Mouse (Mus musculus): ENCODE measurements at regions not wholly inside any gene's neighbourhood (a gene's known extent, or its start where the extent isn't known, plus 50 kb on each side); places are given as distances from the start of the nearest gene placed in this dataset.
A peak's percentile ranks its signal among the peaks of the same experiment; 100 is the strongest.

DNA sequence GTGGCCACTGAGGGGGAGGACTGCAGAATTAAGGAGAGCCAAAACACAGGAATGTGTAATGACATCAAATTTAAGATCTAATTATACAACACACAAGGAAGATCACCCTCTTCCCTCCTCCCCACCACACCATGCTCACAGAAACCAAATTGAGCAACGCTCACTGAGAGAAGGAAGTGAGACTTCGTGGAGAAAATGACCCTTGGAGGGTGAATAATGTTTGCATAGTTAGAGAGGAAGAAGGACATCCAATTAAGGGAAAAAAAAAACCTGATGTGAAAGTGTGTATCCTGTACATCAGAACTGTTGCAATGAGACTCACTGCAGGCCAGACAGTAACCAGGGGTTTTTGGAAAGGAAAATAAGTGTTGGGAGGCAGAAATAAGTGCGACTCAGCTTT is 144.8 kb upstream of the Zeb2 start:
- DNase-seq (ENCODE audit: low read depth in 1 of 2, low spot score in 2 of 2), result peak; percentile 54 to 71

DNA sequence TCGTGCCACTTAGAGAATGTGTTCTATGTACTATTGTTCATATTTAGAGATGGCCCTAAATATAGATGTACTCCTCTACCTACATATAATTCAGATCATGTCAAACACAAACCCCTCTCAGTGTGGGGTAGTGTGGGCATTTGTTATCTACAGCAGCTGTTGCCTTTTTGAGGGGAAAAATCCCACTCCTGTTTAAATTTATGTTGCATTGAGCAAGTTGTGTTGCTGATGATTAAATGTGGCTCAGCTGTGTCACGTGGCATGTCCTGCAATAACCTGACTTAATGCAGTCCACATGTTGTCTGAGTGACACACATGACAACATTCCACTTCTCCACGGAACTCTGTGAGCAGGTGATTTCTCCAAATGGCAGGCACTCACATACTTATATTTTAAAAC is 141.7 kb upstream of the Zeb2 start:
- no peak for DNase-seq (ENCODE audit: low read depth in 1 of 2, low spot score in 2 of 2)

DNA sequence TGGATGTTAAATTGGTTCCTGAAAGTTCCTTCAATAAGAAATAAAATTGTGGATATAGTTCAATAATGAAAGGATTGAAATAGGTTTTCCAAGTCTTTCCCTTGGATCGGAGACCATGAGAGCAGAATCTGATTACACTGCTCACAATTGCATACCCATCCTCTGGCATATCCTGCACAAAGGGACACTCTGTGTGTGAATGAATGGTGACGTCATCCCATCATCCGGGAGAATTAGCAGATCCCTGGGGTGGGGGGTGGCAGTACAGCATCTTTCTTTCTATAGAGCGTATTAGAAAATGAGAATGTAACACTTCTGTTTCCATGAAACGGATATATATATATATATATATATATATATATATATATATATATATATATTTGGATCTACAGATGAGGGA is 139.2 kb upstream of the Zeb2 start:
- no peak for DNase-seq (ENCODE audit: low read depth in 1 of 2, low spot score in 2 of 2)

DNA sequence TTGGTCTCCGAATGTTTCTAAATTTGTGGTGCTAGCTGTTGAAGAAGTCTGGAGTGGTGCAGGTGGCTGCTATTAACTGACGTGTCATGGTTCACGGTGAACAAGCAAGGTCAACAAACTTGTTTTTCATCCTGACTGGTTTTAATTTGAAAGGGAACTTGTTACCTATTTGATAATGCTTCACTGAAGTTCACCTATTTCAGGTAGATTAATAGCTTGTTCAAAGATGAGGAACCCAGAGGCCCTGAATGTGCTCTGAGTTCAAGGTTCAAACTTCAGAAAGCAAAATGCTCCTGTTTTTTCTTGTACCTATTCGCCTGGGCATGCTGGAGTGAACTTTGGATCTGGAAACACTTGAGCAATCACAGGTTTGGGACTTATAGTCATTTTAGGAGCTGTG is 136.7 kb upstream of the Zeb2 start:
- no peak for DNase-seq (ENCODE audit: low read depth in 1 of 2, low spot score in 2 of 2)

DNA sequence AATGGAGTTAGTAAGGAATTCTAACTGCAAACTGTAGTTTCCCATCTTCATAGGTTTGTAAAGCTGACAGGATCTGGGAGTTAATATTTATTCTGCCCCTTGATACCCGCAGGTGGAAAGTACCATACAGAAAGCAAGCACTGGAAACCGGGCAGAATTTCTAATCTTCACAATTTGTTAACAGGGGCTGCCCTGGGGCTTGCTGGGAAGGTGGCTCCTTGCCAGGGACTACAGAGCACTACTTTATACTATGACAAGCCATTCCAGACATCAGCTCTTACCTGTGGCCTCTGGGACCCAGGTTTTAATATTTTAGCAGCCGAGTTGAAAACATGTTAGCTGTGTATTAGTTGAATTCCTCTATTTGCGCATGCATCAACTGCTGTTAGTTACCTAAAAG is 135.1 kb upstream of the Zeb2 start:
- DNase-seq (ENCODE audit: low read depth in 1 of 2, low spot score in 2 of 2), result no peak

DNA sequence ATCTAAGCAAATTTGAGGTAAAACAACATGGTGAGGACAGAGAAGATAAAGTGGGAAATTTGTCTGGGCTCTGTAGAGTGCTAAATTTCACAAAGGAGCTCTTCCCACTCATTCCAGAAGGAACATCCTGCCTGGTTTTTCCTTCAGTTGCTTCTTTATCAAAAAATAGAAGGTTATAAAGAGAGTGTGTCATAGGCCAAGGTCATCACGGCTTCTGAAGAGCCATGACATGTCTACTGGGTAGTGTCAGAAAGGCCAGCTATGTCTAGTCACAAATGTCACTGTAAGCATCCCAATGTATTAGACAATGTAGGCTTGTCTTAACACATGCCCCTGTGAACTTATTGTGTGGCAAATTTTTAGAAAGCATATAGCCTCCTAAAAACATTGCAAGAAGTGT is 132.5 kb upstream of the Zeb2 start:
- DNase-seq (ENCODE audit: low read depth in 1 of 2, low spot score in 2 of 2), result no peak

DNA sequence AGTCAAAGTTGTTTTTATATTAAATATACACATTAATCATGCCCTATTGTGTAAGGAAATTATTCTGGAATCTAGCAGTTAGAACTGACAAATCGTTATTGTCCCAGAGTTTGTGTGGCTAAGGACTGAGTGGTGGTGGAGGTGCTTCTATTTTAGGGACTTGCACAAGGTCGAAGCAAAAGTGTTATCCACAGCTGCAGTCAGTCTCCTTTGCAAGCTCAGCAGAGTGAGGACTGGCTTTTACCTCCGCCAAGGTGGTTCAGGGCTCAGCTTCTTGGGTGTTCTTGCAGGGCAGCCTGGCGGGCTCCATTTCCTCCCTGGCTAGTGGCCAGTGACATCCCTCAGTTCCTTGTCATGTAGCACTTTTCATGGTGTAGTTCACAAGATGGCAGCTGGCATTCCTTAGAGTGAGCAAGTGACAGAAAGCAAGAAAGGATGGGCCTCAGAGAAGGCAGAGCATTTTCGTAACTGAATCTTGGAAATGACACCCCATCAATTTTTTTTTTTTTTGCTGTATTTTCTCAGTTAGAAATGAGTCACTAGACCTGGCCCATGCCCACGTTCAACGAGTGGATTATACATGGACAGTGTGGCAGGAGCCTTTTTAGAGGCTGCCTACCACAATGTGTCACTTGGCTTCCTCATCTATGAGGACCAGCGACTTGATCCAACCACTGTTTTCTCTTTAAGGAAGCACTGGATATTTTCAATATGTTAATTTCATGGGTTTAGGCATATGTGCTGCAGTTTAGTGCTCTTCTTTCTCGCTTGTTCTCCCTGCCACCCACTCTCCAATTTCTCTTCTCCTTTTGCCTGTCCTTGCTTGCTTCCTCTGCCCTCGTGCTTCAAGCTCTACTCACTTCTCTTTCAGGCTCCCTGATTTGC is 129.1 kb upstream of the Zeb2 start:
- peak in 1 of 2 experiments; percentile 43 for DNase-seq (ENCODE audit: low read depth in 1 of 2, low spot score in 2 of 2)

DNA sequence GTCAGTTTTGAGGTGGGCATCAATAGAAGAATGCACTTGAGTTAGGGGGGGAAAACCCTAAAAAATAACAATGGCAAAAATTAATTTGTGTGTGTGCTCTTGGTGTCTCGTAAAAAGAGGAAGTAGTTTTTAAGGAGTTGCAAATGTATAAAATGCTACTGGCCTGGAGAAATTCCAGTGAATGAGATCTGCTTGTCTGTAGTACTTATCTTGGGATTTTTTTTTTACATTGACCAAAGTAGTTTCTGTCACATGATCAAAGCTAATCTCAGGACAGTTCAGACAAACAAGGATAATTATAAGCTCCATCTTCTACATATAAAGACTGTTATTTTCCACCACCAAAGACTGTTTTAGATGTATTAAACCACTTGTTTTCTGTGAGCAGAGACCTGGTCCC is 128.3 kb upstream of the Zeb2 start:
- no peak for DNase-seq (ENCODE audit: low read depth in 1 of 2, low spot score in 2 of 2)

DNA sequence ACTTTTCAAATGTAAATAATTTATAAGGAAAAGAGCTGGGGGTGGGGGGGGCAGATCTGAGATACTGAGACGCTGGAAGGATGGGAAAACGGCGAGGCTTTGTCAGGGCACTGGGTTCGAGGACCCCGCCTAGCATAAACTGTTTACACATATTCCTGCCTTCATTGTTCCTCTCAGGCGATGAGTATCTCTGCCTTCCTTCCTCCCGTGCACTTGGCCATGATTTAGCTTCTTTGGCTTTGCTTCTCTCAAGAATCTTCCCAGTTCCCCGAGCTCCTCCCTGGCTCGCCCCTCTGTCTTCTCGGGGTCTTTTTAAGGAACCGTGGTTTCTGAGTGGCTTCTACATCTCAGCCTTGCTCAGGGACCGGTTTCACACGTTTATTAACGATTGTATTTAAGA is 127.3 kb upstream of the Zeb2 start:
- DNase-seq (ENCODE audit: low read depth in 1 of 2, low spot score in 2 of 2), result no peak

DNA sequence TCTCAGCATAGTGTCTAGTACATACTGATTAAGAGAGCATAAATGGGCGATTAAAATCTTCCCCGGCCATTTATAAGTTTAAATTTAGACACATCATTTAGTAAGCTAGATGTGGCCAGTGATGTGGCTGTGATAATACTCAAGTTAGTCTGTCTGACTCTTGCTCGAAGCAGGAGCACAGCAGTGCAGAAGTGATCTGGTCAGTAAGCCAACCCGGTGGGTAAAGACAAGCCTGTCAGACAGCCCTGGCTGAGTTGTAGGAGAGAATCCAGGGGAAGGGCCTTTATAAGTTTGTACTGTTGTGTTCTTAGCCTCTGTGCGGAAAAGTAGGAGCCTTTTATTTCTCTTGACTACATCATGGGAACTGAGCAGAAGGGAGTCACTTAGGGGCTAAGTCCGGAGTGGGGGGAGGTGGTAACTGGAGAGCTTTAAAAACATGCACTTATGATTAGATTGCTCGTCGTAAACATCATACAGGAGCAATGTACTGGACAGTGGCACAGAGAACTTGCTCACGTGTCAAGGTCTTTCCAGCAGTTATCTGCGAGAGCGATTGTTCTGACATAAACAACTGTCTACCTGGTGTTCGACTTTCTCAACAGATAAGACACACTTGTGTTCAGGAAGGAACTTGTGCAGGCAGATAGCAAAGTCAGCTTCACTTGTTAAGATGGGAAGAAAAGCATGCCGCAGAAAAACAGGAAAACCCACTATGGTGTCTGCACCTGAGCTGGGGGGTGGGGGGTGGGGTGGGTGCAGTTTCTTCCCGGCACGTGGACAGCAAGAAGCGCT is 122.5 kb upstream of the Zeb2 start:
- no peak for DNase-seq (ENCODE audit: low read depth in 1 of 2, low spot score in 2 of 2)

DNA sequence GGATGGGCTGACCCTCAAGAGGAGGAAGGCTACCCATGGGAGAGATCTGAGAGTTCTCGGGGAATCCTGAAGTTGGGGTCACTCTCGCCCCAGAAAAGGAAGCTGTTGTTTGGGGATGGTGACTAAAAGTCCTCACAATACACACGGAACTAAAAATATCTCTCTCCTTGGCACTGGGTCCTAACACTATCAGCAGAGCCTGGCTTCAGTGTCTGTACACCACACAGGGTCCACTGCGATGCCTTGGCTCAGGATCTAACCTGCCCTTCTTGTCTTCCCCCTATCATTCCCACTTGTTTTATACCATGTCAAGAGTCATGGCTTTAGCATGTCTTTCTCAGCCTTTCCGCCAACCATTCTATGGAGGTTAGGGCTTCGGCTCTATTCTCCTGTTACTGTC is 121.8 kb upstream of the Zeb2 start:
- no peak for DNase-seq (ENCODE audit: low read depth in 1 of 2, low spot score in 2 of 2)

DNA sequence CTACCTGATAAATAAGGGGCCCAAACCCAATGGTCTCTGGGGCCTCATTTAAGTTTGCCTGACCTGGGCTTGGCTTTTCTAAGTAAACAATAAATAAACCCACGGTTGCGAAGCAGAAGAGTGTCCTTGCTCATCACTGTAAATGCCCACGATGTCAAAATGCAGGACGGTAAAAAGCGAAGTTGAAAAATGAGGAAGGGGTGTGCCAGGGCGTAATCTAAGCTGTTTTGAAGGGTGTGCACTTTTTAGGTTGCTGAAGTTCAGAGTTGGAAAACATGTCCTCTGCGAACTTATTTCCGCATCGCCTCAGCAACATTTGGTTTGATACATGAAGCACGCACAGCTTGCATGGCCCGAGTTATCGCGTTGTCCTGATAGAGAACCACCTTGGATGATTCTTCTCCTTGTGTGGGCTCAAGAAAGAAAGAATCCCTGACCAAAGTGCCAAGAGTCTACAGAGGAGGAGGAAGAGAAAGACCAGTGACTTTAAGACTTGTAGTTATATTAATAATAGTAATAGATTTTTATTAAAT is 119.0 kb upstream of the Zeb2 start:
- peak; percentile 72 to 76 for DNase-seq (ENCODE audit: low read depth in 1 of 2, low spot score in 2 of 2)

DNA sequence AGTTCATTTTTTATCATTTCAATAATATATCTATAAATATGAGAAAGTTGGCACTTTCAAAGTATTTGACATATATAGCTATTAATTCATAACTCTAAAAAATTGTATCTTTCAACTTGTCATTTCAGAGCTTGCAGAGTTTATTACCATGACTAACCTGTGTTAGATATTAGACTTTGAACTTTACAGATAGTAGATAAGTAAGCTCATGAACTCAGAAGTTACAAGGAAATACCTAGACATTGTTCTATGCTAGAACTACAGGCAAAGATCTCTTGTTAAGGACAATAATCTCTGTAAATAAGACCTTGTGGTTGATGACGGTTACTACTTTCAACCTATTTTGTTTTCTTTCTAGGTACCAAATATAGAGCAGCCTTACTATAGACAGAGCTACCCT is 117.0 kb upstream of the Zeb2 start:
- DNase-seq (ENCODE audit: low read depth in 1 of 2, low spot score in 2 of 2), result no peak

DNA sequence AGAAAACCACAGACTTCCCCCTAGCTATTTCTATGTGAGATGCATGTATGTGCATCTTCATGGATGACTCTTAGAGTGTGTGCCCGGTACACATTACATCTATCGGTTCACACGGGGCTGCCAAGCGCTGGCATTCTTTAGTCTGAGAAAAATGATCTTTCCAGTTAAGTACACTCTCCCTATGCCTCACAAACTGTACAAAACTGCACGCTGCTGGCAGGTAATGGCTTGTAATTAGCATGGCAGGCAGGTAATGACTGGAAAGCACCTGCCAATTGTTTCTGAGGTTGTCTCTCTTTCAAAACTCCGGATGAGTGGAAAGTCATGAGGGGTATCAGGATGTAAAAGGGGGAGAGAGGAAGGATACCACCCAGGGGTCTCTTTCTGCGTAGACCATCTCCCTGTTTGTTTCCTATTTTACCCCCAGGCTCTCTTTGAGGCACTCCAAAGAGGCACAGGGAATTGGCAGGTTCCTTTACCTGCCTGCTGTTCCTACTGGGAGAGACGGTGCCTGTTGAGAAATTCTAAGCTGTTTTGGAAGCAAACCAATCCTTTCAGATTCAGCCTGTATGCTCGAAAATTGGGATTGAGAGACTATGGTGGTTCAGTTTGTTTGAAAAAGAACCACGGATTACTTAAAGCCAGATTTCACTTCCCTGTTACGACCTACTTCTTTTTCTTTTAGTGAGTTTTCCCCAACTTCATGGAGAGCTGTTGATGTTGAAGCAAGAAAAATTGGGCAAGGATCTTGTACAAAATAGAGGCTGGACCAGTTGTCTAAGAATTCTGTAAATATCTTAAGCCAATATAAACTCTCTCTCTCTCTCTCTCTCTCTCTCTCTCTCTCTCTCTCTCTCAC is 113.4 kb upstream of the Zeb2 start:
- no peak for DNase-seq (ENCODE audit: low read depth in 1 of 2, low spot score in 2 of 2)

DNA sequence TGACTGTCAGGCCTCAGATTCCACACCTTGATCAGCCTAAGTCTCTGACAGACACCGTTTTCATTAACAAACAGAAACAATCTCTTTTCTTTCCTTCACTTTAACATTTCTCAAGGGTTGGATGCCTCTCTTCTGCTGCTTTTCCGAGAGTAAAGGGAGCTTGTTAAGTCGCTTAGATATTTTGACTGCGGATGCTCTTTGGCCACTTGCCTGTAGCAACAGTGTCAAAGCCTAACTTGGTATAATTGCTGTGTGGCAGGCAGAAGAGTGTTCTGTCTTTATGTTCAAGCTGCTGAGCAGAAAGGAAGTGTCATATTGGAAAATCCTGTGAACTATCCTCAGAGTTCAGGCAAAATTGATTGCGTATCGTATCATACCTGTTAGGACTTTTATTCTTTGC is 112.3 kb upstream of the Zeb2 start:
- DNase-seq (ENCODE audit: low read depth in 1 of 2, low spot score in 2 of 2), result no peak

DNA sequence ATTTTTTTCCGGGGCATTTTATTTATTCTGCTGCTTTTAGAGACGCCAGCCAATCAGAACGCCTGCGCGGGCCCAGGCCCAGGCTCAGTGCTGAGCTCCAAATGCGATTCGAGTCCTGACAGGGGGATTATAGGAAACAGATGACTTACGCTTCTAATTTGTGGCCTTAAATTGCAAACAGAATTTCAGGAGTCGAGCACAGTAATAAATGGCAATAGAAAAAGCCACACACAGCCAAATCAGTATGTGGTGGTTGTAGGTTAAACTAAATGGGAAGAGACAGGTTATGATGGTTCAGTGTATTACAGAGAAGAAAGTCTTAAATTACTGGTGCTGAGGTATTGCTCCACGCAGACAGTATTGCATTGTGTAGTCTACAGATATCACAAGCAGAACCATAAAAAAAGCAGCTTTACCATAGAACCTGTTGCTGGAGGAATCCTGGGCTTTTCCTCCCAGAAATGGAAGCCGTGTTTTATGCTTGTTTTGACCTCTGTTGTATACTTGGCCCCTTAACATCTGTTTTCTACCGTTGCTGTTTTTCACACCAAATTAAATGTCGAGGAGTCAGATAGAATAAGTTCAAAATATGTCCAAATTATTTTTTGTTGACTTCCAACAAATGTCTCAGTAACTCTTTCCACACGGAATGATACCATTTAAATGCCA is 110.2 kb upstream of the Zeb2 start:
- no peak for DNase-seq (ENCODE audit: low read depth in 1 of 2, low spot score in 2 of 2)

DNA sequence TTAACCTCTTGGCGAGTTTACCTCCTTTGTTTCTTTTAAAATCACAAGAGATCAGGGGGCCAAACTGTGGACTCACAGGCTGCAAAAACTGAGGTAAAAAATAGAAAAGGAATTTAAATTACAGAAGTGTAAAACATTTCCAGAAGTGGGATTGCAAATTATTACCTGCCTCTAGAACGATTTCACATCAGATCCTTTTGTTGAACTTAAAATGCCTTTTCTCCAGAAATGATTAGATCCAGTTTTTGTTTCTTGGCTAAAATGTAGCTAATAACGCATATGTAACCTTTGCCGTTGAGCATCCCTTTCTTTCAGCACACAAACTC is 108.8 kb upstream of the Zeb2 start:
- no peak for DNase-seq (ENCODE audit: low read depth in 1 of 2, low spot score in 2 of 2)

DNA sequence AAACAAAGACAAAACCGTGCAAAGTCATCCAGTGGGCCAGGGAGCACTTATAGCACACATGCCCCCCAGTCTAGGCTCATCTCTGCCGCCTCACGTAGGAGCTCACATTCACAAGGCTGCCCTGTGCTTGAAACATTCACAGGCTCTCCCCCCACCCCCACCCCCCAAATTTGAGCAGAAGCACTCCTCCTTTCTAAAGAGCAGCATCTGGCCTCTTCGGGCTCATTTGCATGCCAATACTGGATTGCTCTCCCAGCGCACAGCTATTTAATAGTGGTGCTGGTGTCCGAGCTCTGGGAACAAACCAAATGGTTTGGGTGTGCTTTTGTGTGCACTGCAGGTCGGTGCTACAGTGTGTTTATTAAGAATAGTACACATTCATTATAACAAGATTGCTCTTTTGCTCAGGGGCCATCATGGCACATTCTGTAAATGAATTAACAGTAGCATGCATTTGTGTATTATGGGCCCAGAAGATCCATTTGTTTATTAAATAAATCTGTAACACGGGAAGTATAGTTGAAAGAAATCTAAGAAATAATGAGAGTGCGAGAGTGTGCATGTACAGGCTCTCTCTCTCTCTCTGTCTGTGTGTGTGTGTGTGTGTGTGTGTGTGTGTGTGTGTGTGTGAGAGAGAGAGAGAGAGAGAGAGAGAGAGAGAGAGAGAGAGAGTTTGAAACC is 108.3 kb upstream of the Zeb2 start:
- no peak for DNase-seq (ENCODE audit: low read depth in 1 of 2, low spot score in 2 of 2)

DNA sequence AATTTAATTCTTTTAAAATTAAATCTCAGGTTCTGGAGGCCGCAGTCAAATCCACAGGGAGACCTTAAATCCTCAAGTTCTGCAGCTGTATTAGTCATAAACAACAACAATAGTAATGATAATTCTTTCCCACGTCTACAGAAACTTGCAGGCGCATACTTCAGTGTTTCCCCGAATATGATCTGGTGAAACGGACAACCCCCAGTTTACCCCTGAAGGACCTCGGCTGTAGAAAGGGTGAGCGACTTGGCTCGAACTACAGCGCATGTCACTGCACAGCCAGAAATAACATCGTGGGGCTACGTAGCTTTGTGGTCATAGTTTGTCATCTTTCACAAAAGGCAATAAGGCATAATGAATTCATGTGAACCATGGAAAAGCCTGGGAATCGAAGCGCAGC is 105.0 kb upstream of the Zeb2 start:
- no peak for DNase-seq (ENCODE audit: low read depth in 1 of 2, low spot score in 2 of 2)

DNA sequence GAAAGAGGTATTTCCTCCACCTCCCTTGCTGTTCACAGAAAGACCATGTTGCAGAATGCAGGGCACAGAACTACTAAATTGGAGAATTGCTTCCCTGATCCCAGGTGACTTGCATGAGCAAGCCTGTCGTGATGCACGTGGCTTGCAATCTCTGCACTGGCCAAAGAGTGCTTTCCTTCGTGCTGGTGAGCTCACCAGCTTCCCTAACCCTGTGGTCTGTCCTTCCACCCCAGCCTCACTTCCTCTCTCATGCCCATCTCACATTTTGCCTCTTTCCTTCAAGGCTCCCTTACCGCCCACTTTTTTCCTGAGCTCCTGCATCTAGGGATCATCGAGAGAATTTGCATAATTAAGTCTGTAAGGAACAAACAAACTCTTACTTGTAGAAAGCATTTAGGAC is 102.7 kb upstream of the Zeb2 start:
- DNase-seq (ENCODE audit: low read depth in 1 of 2, low spot score in 2 of 2), result peak in 1 of 2 experiments; percentile 25
